ENCODE assay signal across 13 mouse cellular contexts in the genomic region with DNA sequence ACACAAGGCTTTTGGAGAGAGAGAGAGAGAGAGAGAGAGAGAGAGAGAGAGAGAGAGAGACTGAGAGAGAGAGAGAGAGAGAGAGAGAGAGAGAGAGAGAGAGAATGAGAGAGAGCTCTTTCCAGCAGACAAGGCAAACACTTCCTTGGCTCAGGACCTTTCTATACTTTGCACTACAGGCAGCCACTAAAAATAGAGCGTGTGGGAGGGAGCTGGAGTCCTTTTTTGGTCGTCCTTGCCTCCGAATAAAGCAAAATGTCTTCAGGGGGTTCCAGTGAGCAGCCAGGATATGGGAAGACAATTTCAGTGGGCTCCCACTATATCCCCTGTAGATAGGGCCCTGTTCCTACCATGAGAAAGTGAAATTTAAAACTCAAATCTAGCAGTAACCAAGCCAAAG. TPM values are rescaled to one million over a fixed set of nuclear protein-coding genes. Genes with fewer than 3 reads are reported as not detected.
DNase-seq lines count a peak whose midpoint lies in the region; ATAC-seq and TF ChIP-seq lines count a peak whose summit lies in the region.
"Had no signal": no experiment of that assay in that cellular context is flagged by ENCODE, and none has a peak within 500 bp of the region (broad histone marks: within the 10 kb centered on the region; RNA-seq: fewer than 3 reads in every experiment).

No protein-coding gene starts in this region.

- H3K4me2 ChIP-seq in heart, embryonic 13.5 days, result no peak overlapping the region
- H3K4me2 ChIP-seq: liver, embryonic 13.5 days had no signal

- no peaks in the 10 kb centered on the region for H3K27me3 ChIP-seq in heart, embryonic 13.5 days (replicated peaks)
- H3K27me3 ChIP-seq: liver, embryonic 13.5 days; megakaryocyte, embryonic 14.5 days had no signal

- WGBS in heart, embryonic 13.5 days, result 5% methylated on average over 3 of the region's 3 CpGs

- intact Hi-C loops in heart, postnatal 14 days (cut with DNase I), result no loop called here
- intact Hi-C loops in left cerebral cortex, postnatal 10 days (cut with DNase I), result loop anchor here (5.0 kb wide), 1 partner anchor 50 kb away; no protein-coding TSS in a partner anchor
- intact Hi-C loops in gastrocnemius, adult 2 months (cut with DNase I), result no loop called here

- no peak for DNase-seq in heart, postnatal 14 days
- peak; percentile 68 for DNase-seq in right cerebral cortex, adult 18-20 months
- no peak for DNase-seq in right cerebral cortex, postnatal 4 days
- DNase-seq in left cerebral cortex, postnatal 10 days (ENCODE audit: extremely low spot score in 1 of 2, low spot score in 2 of 2), result peak; percentile 33 to 48
- no peak for DNase-seq in adrenal gland, adult 18-20 months (ENCODE audit: low spot score in 2 of 2)
- no peak for DNase-seq in gastrocnemius, adult 2 months
- DNase-seq: adrenal gland, adult 8-10 months; cerebellum, adult 11 months; kidney, adult 2 months; liver, embryonic 13.5 days had no signal

- H3K4me3 ChIP-seq in heart, embryonic 13.5 days, result no peak overlapping the region
- no peak overlapping the region for H3K4me3 ChIP-seq in gastrocnemius, adult 2 months
- H3K4me3 ChIP-seq: liver, embryonic 13.5 days; megakaryocyte, embryonic 14.5 days had no signal

- no peak for ATAC-seq in heart, embryonic 13.5 days (ENCODE audit: extremely low read depth, insufficient number of reproducible peaks, low FRiP score, low TSS enrichment)
- ATAC-seq: CD4-positive, CD25-positive, alpha-beta regulatory T cell, adult 4 months had no signal

- peaks cover 48% of the 10 kb centered on the region for H3K4me1 ChIP-seq in heart, embryonic 13.5 days
- H3K4me1 ChIP-seq: liver, embryonic 13.5 days had no signal

- H3K36me3 ChIP-seq in heart, embryonic 13.5 days, result no peaks in the 10 kb centered on the region
- H3K36me3 ChIP-seq: liver, embryonic 13.5 days had no signal

- H3K9ac ChIP-seq in heart, embryonic 13.5 days, result no peak overlapping the region
- H3K9ac ChIP-seq: liver, embryonic 13.5 days had no signal

- peak overlapping the region; percentile 89 for H3K27ac ChIP-seq in heart, embryonic 13.5 days (replicated peaks)
- H3K27ac ChIP-seq in gastrocnemius, adult 2 months, result no peak overlapping the region
- H3K27ac ChIP-seq: liver, embryonic 13.5 days had no signal

- no peak for TF ChIP-seq CTCF in gastrocnemius, adult 2 months (IDR thresholded peaks at IDR 0.05)

- no peaks in the 10 kb centered on the region; the same call in 1 of the 2 replicates for H3K9me3 ChIP-seq in heart, embryonic 13.5 days
- H3K9me3 ChIP-seq: liver, embryonic 13.5 days; megakaryocyte, embryonic 14.5 days had no signal

RNA-seq across cellular contexts. Expression of a gene that starts 33.6 kb away (rescaled TPM):
- 16.6 and 17.6 TPM in 2 replicates for polyA plus RNA-seq in heart, embryonic 13.5 days (2015; fragmentation: Nextera tagmentation; extraction: Ambion mirVana)
- total RNA-seq in heart, postnatal 14 days (2021), result 10 to 100 TPM; 47.8 to 48.9 TPM
- total RNA-seq in left cerebral cortex, postnatal 10 days (2021), result 100 to 1,000 TPM; 106 to 111 TPM
- 10 to 100 TPM; 38.3 to 41.4 TPM for total RNA-seq in adrenal gland, adult 18-20 months (2021)
- total RNA-seq in gastrocnemius, adult 2 months (2021), result 1 to 10 TPM; 4.1 to 5.4 TPM

Comparison
In these comparisons a context has a peak if more than half of its experiments do, and no peak if none do; other contexts are left out.
1. DNase-seq: peak in right cerebral cortex, adult 18-20 months (single experiment) and left cerebral cortex, postnatal 10 days (2 of 2); none in heart, postnatal 14 days (0 of 2), right cerebral cortex, postnatal 4 days (single experiment), adrenal gland, adult 18-20 months (0 of 2) and gastrocnemius, adult 2 months (single experiment).
2. RNA of a gene that starts 33.6 kb away (total RNA-seq): 106 to 111 TPM in left cerebral cortex, postnatal 10 days, 47.8 to 48.9 TPM in heart, postnatal 14 days and 38.3 to 41.4 TPM in adrenal gland, adult 18-20 months; 4.1 to 5.4 TPM in gastrocnemius, adult 2 months; every median in the first group is over 4 times any median in the second.